Mouse (Mus musculus): Measurements from ENCODE around the gene Zfp110. TPM values are rescaled to one million over a fixed set of nuclear protein-coding genes. Genes with fewer than 3 reads are reported as not detected.
"Not testable (repeated sequence)": the region's sequence is repeated elsewhere in the genome, so short reads cannot be mapped to it uniquely, and the experiment has no call there.

Zfp110 gene
- polyA plus RNA-seq (2015; fragmentation: Nextera tagmentation; extraction: Ambion mirVana), result 23.9 and 26.5 TPM in 2 replicates

- peak within 1 kb of the TSS; percentile 84 for H3K9ac ChIP-seq (ENCODE audit: low read length)
Observed at GRCm38 (mm10) chr7:12834162-12835120, at the start of gene Zfp110. Gene Zfp110, plus strand, starts transcription at chr7:12834761.

GRCm38 (mm10) chr7:12787333-12787732 is 47.2 kb upstream of the Zfp110 start:
- no peaks in the 10 kb centered on the region for H3K27me3 ChIP-seq (ENCODE audit: control insufficient read depth, insufficient read depth, low read length)
- H3K4me3 ChIP-seq (ENCODE audit: low read length), result no peak overlapping the region
- H3K4me2 ChIP-seq (ENCODE audit: low read depth, low read length), result no peak overlapping the region
- no peak overlapping the region for H3K9ac ChIP-seq (ENCODE audit: low read length)
- 79% methylated on average over 6 of the region's 6 CpGs for WGBS
- no peak for ATAC-seq (replicated peaks; ENCODE audit: extremely low read depth, insufficient read depth, low FRiP score)
- no peaks in the 10 kb centered on the region for H3K9me3 ChIP-seq (replicated peaks; ENCODE audit: control insufficient read depth, low read length)
- H3K36me3 ChIP-seq (ENCODE audit: control insufficient read depth, insufficient read depth), result no peaks in the 10 kb centered on the region
- H3K27ac ChIP-seq (ENCODE audit: low read length), result no peak overlapping the region
- no peaks in the 10 kb centered on the region for H3K4me1 ChIP-seq (ENCODE audit: control insufficient read depth, insufficient read depth, low read length)

More at GRCm38 (mm10) chr7:12834162-12835120, at the start of gene Zfp110:
- no peaks in the 10 kb centered on the region for H3K27me3 ChIP-seq (ENCODE audit: control insufficient read depth, insufficient read depth, low read length)
- H3K36me3 ChIP-seq (ENCODE audit: control insufficient read depth, insufficient read depth), result peaks cover 32% of the 10 kb centered on the region
- H3K4me1 ChIP-seq (ENCODE audit: control insufficient read depth, insufficient read depth, low read length), result peaks cover 3% of the 10 kb centered on the region; the same call in 1 of the 2 replicates
- ATAC-seq (replicated peaks; ENCODE audit: extremely low read depth, insufficient read depth, low FRiP score), result peak; percentile 98
- H3K4me3 ChIP-seq (ENCODE audit: low read length), result peak within 1 kb of the TSS; percentile 87
- peaks cover 32% of the 10 kb centered on the region for H3K9me3 ChIP-seq (replicated peaks; ENCODE audit: control insufficient read depth, low read length)
- WGBS, result 3% methylated on average over 47 of the region's 47 CpGs
- H3K4me2 ChIP-seq (ENCODE audit: low read depth, low read length), result peak within 1 kb of the TSS; percentile 59
- H3K27ac ChIP-seq (ENCODE audit: low read length), result peak within 1 kb of the TSS; percentile 84

DNA sequence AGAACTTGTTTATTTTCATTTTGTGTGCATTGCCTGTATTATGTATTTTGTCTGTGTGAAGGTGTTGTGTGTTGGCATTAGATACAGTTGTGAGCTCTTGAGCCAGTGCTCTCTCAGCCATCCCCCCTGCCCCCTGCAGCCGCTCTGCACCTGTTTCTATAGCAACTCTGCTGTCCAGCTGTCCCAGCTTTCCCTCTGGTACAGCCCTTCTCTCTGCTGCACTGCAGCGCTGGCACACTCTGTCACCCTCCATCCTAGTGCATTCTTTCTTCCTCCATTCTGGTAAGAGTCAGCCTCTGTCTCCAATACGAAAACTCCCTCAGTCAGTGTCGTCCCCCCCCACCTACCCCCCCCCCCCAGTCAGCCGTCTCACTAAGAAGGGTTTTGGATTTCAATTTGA is 46.5 kb upstream of the Zfp110 start:
- Histone ChIP-seq H3K36me3 (ENCODE audit: control insufficient read depth, insufficient read depth) (no peaks in the 10 kb centered on the region), H3K27me3 (ENCODE audit: control insufficient read depth, insufficient read depth, low read length) (no peaks in the 10 kb centered on the region), H3K9me3 (replicated peaks; ENCODE audit: control insufficient read depth, low read length) (no peaks in the 10 kb centered on the region), H3K4me2 (ENCODE audit: low read depth, low read length) (no peak overlapping the region), H3K27ac (ENCODE audit: low read length) (no peak overlapping the region), H3K4me3 (ENCODE audit: low read length) (no peak overlapping the region), H3K4me1 (ENCODE audit: control insufficient read depth, insufficient read depth, low read length) (no peaks in the 10 kb centered on the region), H3K9ac (ENCODE audit: low read length) (no peak overlapping the region)
- 39% methylated on average over 5 of the region's 5 CpGs for WGBS
- no peak for ATAC-seq (replicated peaks; ENCODE audit: extremely low read depth, insufficient read depth, low FRiP score)

GRCm38 (mm10) chr7:12792624-12793023 is 41.9 kb upstream of the Zfp110 start:
- not testable (repeated sequence) for H3K9ac ChIP-seq (ENCODE audit: low read length); H3K27me3 ChIP-seq (ENCODE audit: control insufficient read depth, insufficient read depth, low read length); H3K4me3 ChIP-seq (ENCODE audit: low read length); ATAC-seq (replicated peaks; ENCODE audit: extremely low read depth, insufficient read depth, low FRiP score); H3K27ac ChIP-seq (ENCODE audit: low read length); H3K4me1 ChIP-seq (ENCODE audit: control insufficient read depth, insufficient read depth, low read length); H3K4me2 ChIP-seq (ENCODE audit: low read depth, low read length)
- Histone ChIP-seq H3K36me3 (ENCODE audit: control insufficient read depth, insufficient read depth) (peaks cover 13% of the 10 kb centered on the region), H3K9me3 (replicated peaks; ENCODE audit: control insufficient read depth, low read length) (peaks cover 10% of the 10 kb centered on the region)
- WGBS, result 77% methylated on average over 11 of the region's 11 CpGs

DNA sequence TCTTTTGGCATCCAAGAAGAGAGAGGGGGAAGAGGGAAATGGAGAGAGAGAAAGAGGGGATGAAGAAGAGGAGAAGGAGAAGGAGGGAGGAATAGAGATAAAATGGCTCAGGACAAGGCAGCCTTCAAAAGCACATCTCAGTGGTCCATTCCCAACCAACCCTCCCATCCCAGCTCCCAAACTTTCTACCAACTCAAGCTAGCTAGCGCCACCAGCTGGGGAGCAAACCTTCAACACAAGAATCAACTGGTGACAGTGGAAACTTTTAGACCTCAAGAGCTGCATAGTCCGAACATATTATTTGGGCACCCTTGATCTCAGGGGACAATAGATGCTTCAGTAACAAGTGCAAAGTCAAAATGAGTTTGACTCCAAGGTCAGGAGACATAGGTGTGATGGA is 36.6 kb upstream of the Zfp110 start:
- Histone ChIP-seq H3K27ac (ENCODE audit: low read length) (no peak overlapping the region), H3K4me3 (ENCODE audit: low read length) (no peak overlapping the region), H3K27me3 (ENCODE audit: control insufficient read depth, insufficient read depth, low read length) (no peaks in the 10 kb centered on the region), H3K9me3 (replicated peaks; ENCODE audit: control insufficient read depth, low read length) (peaks cover 13% of the 10 kb centered on the region), H3K36me3 (ENCODE audit: control insufficient read depth, insufficient read depth) (peaks cover 18% of the 10 kb centered on the region), H3K9ac (ENCODE audit: low read length) (no peak overlapping the region), H3K4me1 (ENCODE audit: control insufficient read depth, insufficient read depth, low read length) (peaks cover 5% of the 10 kb centered on the region; the same call in 1 of the 2 replicates), H3K4me2 (ENCODE audit: low read depth, low read length) (no peak overlapping the region)
- ATAC-seq (replicated peaks; ENCODE audit: extremely low read depth, insufficient read depth, low FRiP score), result no peak
- 63% methylated on average over 2 of the region's 2 CpGs for WGBS

- Histone ChIP-seq H3K27ac (ENCODE audit: low read length) (peak overlapping the region; percentile 78), H3K4me2 (ENCODE audit: low read depth, low read length) (peak overlapping the region; percentile 38)
- WGBS, result 46% methylated on average over 1 of the region's 1 CpGs
Observed at GRCm38 (mm10) chr7:12799554-12799953, 35.0 kb upstream of the Zfp110 start.

DNA sequence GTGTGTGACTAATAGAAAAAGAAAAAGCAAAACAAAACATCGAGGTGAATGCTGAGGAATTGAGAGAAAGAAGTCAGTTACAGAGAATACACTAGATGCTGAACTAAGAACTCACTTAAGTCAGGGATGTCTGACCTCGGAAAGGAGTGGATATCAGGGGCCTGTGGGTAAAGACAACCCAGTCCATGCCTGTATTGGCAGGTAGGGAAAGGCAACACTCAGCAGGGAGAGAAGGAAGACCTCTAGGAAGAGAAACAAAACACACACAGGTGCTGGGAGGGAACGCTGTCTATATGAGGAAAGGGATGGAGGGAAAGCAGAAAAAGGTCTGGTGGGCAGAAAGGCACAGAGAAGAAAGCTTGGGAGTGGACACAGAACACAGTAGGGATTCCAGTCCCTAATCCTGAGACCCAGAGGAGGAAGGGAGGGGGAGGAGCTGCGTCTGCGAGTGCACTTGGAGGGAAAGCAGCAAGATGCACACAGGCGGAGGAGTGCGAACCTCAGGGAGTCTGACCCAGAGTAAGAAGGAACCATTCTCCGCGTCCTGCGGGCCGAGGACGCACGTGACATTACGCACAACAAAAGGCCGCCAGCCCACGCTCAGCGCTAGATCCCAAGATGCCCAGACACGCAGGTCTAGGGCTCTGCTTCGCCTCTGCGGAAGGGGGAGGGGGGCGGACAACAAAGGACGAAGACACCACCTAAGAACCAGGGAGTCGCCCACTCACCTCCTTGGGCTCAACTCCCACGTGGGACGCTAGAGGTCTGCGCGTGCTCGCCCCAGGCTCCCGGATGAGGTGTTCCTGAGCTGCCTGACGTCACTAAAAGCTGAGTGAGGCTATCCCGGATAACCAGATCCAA is 31.5 kb upstream of the Zfp110 start, which contains the start of gene Zscan18:
TSS of gene Zscan18 (minus strand) at position 770 of the 861 bp plus-strand sequence.
- WGBS, result 5% methylated on average over 31 of the region's 31 CpGs
- Histone ChIP-seq H3K27me3 (ENCODE audit: control insufficient read depth, insufficient read depth, low read length) (no peaks in the 10 kb centered on the region), H3K36me3 (ENCODE audit: control insufficient read depth, insufficient read depth) (peaks cover 22% of the 10 kb centered on the region), H3K4me1 (ENCODE audit: control insufficient read depth, insufficient read depth, low read length) (peaks cover 10% of the 10 kb centered on the region; the same call in 1 of the 2 replicates), H3K4me3 (ENCODE audit: low read length) (peak within 1 kb of the TSS; percentile 70), H3K4me2 (ENCODE audit: low read depth, low read length) (peak within 1 kb of the TSS; percentile 98), H3K9ac (ENCODE audit: low read length) (peak within 1 kb of the TSS; percentile 83), H3K27ac (ENCODE audit: low read length) (peak within 1 kb of the TSS; percentile 61), H3K9me3 (replicated peaks; ENCODE audit: control insufficient read depth, low read length) (0 out of 2 replicates have a peak, but pooled peaks cover 3% of the 10 kb centered on the region)
- ATAC-seq (replicated peaks; ENCODE audit: extremely low read depth, insufficient read depth, low FRiP score), result peak; percentile 92

More at GRCm38 (mm10) chr7:12799554-12799953, 35.0 kb upstream of the Zfp110 start:
- no peak overlapping the region; the same call in 1 of the 2 replicates for H3K9ac ChIP-seq (ENCODE audit: low read length)
- peaks cover 10% of the 10 kb centered on the region; the same call in 1 of the 2 replicates for H3K4me1 ChIP-seq (ENCODE audit: control insufficient read depth, insufficient read depth, low read length)
- ATAC-seq (replicated peaks; ENCODE audit: extremely low read depth, insufficient read depth, low FRiP score), result no peak
- H3K4me3 ChIP-seq (ENCODE audit: low read length), result no peak overlapping the region
- peaks cover 18% of the 10 kb centered on the region for H3K36me3 ChIP-seq (ENCODE audit: control insufficient read depth, insufficient read depth)
- H3K9me3 ChIP-seq (replicated peaks; ENCODE audit: control insufficient read depth, low read length), result peaks cover 11% of the 10 kb centered on the region
- no peaks in the 10 kb centered on the region for H3K27me3 ChIP-seq (ENCODE audit: control insufficient read depth, insufficient read depth, low read length)

DNA sequence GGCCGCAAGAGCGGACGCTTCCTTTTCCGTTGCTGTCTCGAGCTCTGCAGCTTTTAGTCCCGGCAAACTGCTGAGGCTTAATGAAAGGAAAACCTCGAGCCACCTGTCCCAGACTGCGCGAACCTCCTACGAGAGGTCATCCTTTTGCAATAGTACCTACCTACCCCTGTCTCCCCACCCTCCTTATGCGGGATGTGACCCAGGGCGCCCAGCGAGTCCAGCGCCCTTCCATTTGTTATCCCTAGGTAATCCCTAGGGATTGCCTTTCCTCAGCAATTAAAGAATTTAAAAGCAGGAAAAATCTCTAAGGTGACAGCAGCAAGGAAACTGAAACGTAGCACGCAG is 30.9 kb upstream of the Zfp110 start:
- Histone ChIP-seq H3K4me3 (ENCODE audit: low read length) (peak overlapping the region; percentile 70), H3K27me3 (ENCODE audit: control insufficient read depth, insufficient read depth, low read length) (no peaks in the 10 kb centered on the region), H3K36me3 (ENCODE audit: control insufficient read depth, insufficient read depth) (peaks cover 25% of the 10 kb centered on the region), H3K9ac (ENCODE audit: low read length) (peak overlapping the region; percentile 83), H3K27ac (ENCODE audit: low read length) (peak overlapping the region; percentile 61), H3K4me1 (ENCODE audit: control insufficient read depth, insufficient read depth, low read length) (peaks cover 10% of the 10 kb centered on the region; the same call in 1 of the 2 replicates), H3K9me3 (replicated peaks; ENCODE audit: control insufficient read depth, low read length) (peaks cover 3% of the 10 kb centered on the region; the same call in 1 of the 2 replicates), H3K4me2 (ENCODE audit: low read depth, low read length) (peak overlapping the region; percentile 98)
- WGBS, result 1% methylated on average over 16 of the region's 16 CpGs
- ATAC-seq (replicated peaks; ENCODE audit: extremely low read depth, insufficient read depth, low FRiP score), result no peak
